Mouse (Mus musculus): ENCODE data around the gene Pcolce.

- no peak for TF ChIP-seq POLR2A (IDR thresholded peaks at IDR 0.05; ENCODE audit: borderline replicate concordance, low read depth, low read length)
- TF ChIP-seq CTCF (IDR thresholded peaks at IDR 0.05; ENCODE audit: low read depth, low read length): no peak
These were observed at the start of gene Pcolce for GRCm38 (mm10) chr5:137613550-137613949.
